Mouse (Mus musculus) lung, postnatal 36 days (tissue): ENCODE measurements at regions not wholly inside any gene's neighbourhood (a gene's known extent, or its start where the extent isn't known, plus 50 kb on each side); places are given as distances from the start of the nearest gene placed in this dataset.

Source experiments
- DNase-seq: peaks from one replicate; pipeline ENCODE4 v3.0.0; 2022; ENCODE audit warnings: mixed read lengths

DNA sequence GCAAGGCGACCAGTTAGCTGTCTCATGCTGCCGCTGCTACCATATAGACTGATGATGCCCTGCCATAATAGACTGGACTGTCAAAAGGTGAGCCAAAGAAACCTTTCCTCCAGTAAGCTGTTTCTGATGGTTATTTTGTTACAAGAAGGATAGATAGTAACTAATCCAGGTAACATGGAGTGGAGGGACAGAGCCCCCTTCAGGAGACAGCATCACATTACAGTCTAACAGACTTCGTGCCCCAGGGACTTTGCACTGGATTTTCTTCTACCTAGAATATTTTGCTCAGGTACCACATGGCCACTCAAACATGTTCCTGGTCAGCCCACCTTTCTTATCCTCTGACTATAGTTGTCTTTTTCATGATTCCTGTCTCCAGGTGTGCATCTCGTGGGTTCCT is 398.9 kb upstream of the Kazn start:
- DNase-seq = no peak

DNA sequence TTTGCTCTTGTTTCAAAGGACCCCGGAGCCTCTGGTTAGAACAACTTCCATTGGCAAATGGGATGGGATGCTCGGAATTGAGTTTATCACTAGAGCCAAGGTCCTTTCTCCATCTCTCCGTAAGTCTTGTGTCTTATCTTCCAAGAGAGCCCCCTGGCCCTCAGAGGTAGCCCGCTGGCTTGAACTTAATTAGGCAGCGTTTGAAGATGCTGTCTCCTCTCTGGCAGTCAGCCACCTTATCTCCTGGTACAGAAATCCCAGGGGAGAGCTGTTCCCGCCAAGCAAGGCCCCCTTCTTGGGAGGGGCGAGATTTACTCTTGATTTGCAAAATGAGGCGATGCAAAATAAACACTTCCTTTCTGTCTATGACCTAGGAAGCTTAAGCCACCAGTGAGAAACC is 395.2 kb upstream of the Kazn start:
- DNase-seq = no peak

DNA sequence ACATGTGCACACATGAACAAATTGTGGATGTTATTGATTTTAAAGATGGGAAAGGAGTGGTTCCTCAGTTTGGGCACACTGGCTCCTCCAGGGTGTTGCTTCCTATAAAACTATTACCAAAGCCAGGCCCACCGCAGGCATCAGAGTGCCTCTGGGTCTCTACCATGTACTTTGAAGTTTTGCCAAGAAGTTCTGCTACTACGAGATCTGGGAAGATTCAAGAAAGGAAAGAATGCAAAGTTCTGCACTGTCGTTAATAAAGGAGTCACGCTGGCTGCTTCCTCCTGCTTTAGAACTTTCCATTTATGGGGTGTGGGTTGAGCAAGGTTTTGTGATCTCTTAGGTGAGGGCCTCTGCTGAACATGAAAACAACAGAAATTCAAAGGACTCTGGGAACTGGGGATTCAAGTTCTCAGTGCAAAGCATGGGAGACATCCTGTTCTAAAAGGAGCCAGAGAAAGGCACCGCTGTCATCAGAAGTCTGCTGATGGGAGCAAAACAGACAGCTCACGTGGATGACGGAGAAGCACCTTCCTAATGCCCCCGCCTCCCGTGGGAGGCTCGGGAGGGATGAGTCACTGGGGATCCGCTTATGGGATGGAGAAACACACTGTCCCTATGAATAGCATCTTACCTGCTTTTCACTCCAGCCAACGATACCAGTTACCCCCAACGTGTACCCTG is 394.6 kb upstream of the Kazn start:
- no peak for DNase-seq

DNA sequence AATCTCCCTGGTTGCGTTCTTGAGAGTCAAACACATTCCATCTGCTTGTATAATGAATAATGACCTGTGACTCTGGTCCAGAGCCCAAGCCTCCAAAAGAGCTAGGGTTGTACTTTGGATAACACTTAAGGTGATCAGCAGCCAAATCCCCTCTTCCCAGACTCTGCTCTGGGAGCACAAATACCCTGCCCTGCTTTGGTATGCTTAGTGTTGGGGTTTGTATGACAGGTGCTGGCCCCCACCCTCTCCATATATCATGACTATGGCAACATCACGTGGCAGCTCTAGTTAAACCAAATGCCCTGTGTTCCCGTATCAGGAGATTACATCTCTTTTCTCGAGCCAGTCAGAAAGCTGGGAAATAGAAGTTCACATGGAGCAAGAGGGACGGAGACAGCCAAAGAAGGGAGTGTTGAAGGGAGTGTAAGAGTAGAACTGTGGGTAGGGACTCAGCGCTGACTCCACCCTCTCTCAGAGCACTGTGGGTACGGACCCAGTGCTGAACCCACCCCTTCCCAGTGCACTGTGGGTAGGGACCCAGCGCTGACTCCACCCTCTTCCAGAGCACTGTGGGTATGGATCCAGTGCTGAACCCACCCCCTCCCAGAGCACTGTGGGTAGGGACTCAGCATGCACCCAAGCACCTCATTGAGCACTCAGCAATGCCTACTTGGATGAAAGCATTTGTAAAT is 387.4 kb upstream of the Kazn start:
- peak; percentile 19 for DNase-seq

DNA sequence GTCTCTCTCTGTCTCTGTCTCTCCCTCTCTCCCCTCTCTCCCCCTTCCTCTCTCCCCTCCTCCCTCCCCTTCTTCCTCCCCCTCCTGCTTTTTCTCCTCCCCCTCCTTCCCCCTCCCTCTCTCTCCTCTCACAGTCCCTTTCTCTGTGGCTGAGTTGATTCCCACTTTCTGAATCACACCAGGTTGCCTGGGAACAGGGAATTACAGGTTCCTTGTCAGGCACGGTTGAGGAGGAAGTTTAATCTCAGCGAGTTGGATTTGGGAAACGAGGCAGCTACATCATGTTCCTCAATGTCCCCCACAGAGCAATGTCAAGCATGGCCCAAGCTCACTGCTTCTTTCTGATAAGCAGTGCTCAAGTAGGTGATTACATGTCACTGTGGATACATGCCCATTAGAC is 386.3 kb upstream of the Kazn start:
- no peak for DNase-seq

DNA sequence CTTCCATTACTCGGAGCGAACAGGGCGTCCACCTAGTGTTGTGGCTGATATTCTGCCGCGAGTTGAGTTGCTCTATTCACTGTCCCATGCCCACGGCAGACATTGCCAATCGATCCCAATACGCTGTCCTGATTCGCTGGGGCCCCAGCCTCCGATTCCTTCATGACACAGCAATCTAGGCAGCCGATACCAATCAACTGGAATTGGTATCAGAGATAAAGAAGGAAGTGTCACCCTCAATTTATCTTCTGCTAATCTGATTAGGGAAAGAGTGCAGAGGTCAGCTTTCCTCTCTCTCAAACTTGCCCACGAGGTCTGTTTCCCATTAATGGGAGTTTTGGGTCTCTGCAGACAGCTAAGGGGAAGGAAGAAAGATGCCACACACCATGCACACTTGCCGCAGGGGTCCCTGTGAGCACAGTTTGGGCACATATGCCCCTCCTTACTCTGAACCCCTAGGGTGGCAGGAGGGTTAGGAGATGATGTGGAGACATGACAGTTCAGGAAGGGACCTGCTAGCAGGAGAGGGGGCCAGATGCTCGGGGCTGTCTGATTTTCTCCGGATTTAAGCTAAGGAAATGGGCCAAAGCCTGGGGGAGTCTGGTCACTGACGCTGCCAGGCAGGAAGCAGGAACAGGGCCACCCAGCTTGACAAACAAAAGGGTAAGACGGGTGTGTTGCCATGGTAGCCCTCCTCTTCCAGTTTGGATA is 383.1 kb upstream of the Kazn start:
- no peak for DNase-seq

DNA sequence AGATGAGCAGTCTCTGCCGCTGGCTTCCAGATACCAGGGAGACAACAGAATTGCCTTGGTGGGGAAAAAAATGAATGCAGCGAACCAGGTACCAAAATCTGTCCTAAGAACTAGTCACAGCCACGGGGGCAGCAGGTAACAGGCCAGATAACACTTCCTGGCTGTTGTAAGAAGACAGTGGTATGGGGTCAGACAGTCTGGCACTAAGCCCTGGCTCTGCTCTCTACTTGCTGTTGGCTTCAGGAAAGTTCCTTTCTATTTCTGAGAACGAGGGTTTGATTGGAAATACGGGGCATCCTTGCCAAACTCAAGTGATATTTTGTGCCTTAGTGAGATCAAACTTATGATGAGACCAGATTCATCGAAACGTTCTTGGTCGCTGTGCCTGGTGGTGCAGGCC is 380.2 kb upstream of the Kazn start:
- DNase-seq = peak; percentile 3

DNA sequence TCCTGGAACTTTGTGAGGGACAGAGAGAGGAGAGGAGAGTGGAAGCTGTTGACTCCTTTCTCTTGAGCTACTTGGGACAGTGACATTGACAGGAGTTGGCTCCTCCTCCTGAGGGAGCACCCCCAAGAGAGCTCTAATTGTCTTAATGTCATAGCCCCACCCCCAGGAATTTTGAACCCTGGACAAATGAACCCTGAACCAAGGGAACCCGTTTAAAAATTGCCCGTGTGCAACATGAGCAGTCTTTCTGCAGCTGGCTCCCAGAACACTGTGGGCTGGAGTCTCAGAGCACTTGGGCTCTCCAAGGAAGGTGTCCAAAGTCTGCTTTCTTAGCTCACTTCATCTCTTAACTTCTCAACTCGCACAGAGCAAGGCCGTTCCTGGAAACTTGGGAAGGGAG is 379.6 kb upstream of the Kazn start:
- peak; percentile 3 for DNase-seq

DNA sequence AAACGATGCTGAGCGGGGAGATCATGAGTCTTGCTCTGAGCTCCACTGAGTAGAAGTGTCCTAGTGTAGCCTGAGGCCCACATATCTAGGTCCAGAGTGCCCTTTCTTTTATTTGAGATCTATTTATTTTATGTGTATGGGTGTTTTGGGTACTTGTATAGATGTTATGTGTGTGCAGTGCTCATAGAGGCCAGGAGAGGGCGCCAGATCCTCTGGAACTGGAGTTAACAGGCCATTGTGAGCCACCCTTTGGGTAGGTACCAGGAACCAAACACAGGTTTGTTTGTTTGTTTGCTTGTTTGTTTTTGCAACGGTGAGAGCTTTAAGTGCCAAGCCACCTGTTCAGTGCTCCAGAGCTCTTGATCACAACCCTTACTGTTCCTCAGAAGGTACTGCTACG is 378.5 kb upstream of the Kazn start:
- DNase-seq = no peak

DNA sequence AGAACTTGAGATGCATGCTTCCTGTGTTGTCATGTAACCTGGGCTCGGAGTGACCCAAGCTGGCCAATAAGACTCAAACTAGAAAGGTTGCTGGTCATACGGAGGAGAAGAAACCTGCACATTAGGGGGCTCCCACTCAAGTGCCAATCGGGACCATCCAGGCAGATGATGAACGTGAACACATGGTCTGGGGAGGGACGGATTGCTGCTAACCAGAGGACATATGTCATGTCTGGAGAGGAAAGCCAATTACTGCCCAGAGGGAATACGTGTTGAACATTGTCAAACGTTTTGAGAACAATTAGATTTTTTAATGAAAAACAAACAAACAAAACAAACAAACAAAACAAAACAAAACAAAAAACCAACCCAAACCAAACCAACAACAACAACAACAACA is 377.7 kb upstream of the Kazn start:
- DNase-seq = no peak

DNA sequence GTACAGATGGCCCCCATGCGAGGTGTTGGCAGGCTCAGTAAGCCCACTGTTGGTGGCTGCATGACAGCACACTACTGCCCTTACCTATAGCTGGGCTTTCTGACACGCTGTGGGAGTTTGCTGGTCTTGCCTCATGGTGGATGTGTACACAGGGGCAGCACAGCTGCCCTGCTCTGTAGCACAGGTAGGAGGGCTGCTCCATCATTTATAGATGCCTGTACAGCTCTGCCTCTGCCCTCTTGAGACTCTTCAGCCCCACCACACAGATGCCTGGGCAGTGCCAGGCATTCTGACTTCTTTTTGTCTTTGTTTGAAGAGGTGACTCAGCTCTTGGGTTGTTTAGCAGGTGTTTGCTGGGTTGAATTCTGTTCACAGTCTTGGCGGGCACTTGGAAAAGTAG is 365.9 kb upstream of the Kazn start:
- no peak for DNase-seq

DNA sequence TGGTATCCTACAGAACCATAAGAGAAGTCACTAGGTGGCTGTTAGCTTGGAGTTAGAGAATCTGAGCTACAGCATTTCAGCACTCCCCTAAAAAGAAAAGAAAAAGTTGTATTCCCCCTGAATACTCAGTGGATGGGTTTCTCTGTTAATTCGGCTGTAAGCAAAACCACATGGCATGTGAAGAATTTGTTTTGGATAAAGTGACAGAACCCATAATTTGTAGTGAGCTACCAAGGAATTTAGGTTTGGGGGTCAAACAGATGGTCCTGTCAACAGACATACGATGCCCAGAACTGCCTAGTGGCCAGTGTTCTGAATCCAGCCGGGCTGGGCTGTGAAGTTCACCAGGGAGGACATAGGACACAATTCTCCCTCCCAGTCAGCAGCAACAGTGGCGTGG is 358.0 kb upstream of the Kazn start:
- DNase-seq = no peak

DNA sequence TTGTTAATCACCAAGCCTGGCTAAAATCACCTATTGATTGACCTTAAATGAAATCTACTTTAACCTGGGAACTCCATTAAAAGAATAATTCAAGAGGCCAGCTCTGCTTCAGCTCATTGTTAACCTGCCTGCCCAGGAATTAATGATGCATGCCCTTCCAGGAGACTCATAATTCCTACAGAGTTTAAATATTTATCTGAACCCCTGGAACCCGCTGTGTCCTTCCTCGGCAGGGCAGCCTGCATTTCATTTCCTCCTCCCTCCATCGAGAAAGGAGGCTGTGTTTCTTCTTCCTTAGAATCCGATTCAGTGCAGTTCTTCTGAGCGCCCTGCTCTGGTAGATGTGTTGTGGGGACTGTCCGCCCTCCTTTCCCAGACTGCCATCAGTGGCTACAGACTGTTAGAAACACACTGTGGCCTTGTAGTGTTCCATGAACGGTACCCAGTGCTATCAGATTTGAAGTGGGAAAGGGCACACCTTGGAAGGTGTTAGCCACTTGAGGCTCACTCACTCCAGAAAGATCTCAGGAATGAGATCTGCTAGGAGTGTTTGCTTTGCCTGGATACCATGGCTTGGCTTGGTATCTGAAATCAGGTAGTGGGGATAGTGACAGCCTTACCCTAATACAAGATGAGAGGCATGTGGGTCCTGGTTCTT is 350.0 kb upstream of the Kazn start:
- peak; percentile 4 for DNase-seq

DNA sequence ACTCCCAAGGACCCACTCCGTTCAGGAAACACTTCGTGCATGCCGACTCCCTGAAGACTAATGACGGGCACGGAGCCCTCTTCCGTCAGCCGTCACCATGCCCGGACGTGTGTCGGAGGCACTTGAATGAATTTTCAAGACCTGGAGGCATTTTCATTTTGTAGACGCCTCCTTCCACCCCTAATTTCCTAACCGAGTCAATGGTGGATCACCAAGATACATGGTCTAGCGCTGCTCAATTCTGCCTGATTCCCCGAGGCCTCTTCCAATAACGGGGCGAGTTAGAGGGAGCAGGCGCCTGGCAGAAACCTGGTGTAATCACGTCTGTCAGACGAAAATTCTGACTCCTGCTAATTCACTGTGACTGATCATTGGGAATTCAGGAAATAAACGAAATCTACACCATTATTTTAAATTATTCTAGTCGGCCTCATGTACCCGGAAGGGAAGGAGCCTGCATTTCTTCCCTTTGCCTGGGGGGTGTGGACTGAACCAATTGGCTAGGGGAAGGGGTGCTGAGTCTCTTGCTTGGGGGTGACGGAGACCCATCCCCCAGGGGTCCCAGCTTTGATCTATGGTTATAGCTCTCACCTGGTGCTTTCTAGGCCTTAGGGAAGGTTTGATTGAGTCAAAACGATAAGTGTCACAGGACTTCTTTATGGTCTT is 349.4 kb upstream of the Kazn start:
- DNase-seq = no peak

DNA sequence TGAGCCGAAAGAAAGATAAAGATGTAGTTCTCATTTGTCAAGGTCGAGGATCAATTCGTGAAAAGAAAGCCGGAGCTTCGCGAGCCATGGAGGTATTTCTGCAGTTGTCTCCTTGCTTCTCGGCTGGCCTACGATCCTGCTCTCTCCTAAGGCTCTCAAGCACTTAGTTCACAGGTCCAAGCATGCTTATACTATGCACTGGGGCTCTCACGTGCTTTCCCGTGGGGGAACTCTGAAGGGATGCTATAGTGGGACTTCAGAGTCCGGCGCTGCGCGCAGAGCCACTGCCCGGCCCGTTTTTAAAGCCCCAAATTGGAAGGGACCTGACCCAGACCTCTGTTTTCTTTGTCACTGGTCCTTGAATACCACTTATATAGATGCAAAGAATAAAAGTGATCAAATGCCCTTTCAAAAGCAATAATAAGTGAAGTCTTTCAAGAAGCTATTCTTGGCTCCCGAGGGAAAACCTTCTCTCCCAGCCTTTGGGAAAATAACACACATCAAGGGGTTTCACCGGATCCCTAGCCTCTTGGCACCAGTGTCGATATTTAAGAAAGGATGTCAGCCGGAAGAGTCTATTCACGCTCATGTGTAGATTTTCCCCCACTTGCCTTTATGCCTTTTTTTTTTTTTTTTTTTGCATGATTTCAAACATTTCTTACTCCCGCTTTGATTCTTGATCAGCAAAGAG is 348.3 kb upstream of the Kazn start:
- no peak for DNase-seq

DNA sequence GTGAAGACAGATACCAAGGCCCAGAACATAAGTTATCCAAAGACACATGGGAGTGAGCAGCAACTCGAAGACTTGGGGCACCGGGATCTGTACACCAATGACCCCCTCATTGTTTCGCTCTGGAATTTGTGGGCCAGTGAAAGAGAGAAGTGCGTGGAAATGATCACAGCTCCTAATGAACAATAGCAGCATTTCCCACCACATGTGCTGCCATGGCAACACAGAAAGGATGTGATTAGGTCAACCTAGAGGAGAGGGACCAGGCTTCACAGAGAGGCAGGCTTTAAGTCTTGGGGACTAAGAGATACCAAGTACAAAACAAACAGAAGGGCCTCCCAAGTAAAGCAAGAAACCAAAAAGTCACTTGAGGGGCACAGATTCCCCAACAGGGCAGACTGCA is 339.3 kb upstream of the Kazn start:
- DNase-seq = no peak

DNA sequence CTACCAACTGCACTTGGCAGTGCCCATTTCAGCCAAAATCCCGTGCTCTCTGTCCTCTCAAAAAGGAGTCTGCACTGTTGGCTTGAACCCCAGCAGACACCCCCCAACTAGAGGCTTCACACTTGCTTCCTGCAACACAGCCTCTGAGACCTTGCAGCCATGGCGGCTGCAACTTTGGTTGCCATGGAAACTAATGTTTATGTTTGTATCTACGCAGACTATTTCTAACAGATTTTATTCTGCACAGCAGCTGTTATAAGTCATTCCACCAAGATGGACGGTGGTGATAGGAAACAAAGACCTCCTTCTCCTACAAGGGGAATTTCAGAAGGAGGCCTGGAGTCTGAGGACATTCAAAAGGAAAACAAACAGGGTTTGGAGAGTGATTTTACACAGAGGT is 338.3 kb upstream of the Kazn start:
- DNase-seq = no peak

DNA sequence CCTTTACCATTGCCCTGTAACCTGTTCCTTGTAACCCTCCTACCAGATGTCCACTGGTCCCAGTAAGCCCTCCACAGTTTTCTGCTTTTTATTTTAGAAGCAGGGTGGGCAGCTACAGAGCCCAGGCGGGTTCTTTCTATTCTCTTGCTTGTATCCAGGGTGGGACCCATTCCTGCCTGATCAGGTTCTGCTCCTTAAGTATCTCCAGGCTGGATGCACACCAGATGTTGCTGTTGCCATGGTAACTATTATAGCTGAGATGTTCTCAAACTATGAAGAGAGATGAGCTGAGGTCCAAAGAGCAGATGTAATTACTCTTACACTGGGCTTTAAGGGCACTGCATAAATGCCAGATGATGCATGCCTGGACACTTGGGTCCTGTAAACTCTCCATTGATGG is 335.3 kb upstream of the Kazn start:
- DNase-seq = no peak

DNA sequence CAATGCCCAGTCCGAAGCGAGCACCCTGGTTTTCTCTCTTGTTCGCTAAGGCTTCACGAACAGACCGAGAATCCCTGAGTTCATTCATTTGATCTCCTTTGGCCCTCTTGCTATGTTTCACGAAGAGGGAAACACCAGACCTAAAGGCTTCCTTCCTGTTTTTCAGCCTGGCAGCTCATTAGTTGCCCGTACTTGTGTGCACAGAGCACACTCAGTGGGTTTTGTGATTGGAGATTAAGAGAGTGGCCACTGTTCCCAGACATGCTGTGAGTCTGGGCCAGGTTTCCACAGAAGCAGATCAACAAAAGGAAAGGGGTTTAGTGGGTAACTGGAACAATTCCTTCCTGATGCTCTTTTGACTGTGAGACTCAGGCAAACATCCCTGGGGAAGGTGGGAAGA is 331.5 kb upstream of the Kazn start:
- no peak for DNase-seq

DNA sequence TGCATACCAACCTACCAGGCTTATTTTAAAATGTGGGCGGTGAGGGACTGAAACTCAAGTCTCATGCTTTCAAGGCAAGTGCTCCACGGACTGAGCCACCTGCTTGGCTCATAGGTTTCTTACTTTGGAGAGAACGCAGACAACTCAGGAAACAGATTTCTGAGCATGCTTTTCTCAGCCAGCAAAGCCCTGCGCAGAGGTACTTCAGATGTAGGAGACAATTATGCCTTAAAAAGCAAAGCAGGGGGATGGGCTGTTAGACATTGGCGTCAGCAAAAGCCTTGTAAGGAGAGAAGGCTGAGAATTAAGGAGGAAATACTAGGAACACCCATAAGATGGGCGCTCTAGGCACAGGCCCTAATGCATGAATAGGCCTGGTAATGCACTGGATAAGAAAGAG is 329.4 kb upstream of the Kazn start:
- DNase-seq = no peak

DNA sequence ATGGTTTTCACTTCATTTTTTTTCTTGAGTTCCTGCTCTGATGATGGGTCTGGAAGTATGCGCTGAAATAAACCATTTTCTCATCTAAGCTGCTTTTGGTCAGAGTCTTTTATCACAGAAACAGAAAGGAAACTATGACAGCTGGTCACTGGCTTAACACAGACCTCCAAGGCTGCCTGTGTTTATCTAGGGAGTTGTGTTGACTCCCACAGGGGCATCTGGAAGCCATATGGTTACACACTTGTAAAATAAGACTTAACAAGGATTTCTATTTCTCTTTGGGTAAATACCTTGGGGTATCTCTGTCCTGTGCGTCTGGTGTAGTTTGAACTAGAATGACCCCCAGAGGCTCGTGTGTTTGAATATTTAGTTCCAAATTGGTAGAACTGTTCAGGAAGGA is 315.5 kb upstream of the Kazn start:
- DNase-seq = no peak

DNA sequence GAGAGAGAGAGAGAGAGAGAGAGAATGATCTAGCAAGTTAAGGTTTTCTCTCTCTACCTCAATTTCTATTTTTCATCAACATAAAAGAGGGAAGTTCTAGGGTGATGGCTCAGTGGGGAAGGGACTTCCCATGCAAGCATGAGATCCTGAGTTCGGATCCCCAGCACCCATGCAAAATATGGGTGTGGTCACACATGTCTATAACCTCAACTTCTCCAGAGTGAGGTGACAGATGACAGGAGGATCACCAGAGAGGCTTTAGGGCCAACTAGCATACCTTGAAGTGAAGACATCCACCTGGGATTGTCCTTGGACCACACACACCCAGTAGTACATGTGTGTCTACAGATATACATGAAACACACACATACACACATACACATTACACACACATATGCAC is 306.7 kb upstream of the Kazn start:
- no peak for DNase-seq

DNA sequence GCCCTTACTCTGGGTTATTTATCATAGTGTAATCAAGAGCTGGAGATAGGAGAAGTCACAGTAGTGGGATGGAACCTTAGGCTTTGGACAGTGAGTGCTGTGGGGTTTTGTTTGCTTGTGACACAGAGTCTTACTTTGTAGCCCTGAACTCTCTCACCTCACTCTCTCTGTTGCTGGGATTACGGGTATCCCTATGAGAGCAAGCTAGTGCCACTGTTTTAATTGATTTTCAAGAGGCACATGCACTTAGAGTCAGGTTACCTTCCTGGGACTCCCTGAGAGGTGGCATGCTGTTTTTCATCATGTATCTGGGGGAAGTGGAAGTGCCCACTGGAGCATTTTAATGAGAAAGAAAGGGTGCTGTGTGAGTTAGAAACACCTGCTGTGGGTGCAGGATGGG is 306.0 kb upstream of the Kazn start:
- no peak for DNase-seq
